Mouse (Mus musculus): ENCODE data around the gene Nup188. TPM values are rescaled to one million over a fixed set of nuclear protein-coding genes. Genes with fewer than 3 reads are reported as not detected.

Nup188 gene
- polyA plus RNA-seq, 1 experiment from 2014 or later, result 8.5 TPM

DNA sequence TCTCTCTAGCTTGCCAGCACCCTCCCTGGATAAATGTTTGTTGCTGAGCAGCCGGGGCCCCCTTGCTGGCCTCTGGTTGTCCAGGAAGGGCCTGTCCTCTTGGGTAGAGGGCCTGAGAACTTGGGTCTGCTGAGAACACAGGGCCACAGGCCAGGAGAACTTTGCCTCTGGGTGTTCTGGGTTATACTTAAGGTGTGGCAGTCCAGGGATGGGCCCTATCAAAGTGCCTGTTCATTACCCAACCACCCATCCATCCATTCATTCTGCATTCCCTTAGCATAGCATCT is 107.1 kb downstream of the Nup188 start:
- Histone ChIP-seq H3K27ac (replicated peaks) (peak overlapping the region; percentile 86), H3K4me2 (replicated peaks; ENCODE audit: low read depth) (peak overlapping the region; percentile 68), H3K4me3 (ENCODE audit: low read depth, low read length) (peak overlapping the region; percentile 87), H3K4me1 (replicated peaks; ENCODE audit: control insufficient read depth, insufficient read depth) (peaks cover 4% of the 10 kb centered on the region; the same call in 1 of the 2 replicates), H3K36me3 (ENCODE audit: control insufficient read depth, insufficient read depth, low read length) (peaks cover 5% of the 10 kb centered on the region; the same call in 1 of the 2 replicates), H3K27me3 (ENCODE audit: control insufficient read depth, insufficient read depth, low read length) (no peaks in the 10 kb centered on the region), H3K9me3 (ENCODE audit: control insufficient read depth, low read length) (no peaks in the 10 kb centered on the region), H3K9ac (ENCODE audit: low read length) (peak overlapping the region; percentile 75)
- ATAC-seq (ENCODE audit: low FRiP score, low TSS enrichment), result peak; percentile 18
- no peak for TF ChIP-seq EP300 (optimal IDR thresholded peaks at IDR 0.05)
- no peak for TF ChIP-seq CTCF (IDR thresholded peaks at IDR 0.05; ENCODE audit: low read depth)
- WGBS, result 31% methylated on average over 1 of the region's 1 CpGs
- peak; percentile 74 for DNase-seq (ENCODE audit: low spot score)

Small RNA genes lying within 50 kb of the gene (microRNA-seq; reads per million reads assigned to microRNA genes)
- not detected for gene Gm47292

Other genes starting within 250 kb of the Nup188 start
- 10.9 and 13.2 TPM in 2 replicates for gene Wdr34, start 237.5 kb upstream of the Nup188 start, polyA plus RNA-seq (2015; fragmentation: Nextera tagmentation; extraction: Ambion mirVana)
- 202 and 206 TPM in 2 replicates for gene Set, start 229.0 kb upstream of the Nup188 start, polyA plus RNA-seq (2015; fragmentation: Nextera tagmentation; extraction: Ambion mirVana)
- gene Pkn3, start 208.7 kb upstream of the Nup188 start, polyA plus RNA-seq (2015; fragmentation: Nextera tagmentation; extraction: Ambion mirVana), result 3.0 and 3.1 TPM in 2 replicates
- gene Zdhhc12, start 192.7 kb upstream of the Nup188 start, polyA plus RNA-seq (2015; fragmentation: Nextera tagmentation; extraction: Ambion mirVana), result 27.7 and 27.8 TPM in 2 replicates
- gene Zer1, start 161.8 kb upstream of the Nup188 start, polyA plus RNA-seq (2015; fragmentation: Nextera tagmentation; extraction: Ambion mirVana), result 2.9 and 3.1 TPM in 2 replicates
- 3.7 and 3.9 TPM in 2 replicates for gene Tbc1d13, start 152.7 kb upstream of the Nup188 start, polyA plus RNA-seq (2015; fragmentation: Nextera tagmentation; extraction: Ambion mirVana)
- gene Endog, start 114.9 kb upstream of the Nup188 start, polyA plus RNA-seq (2015; fragmentation: Nextera tagmentation; extraction: Ambion mirVana), result 35.3 and 41.2 TPM in 2 replicates
- 23.9 and 24.0 TPM in 2 replicates for gene Spout1, start 107.9 kb upstream of the Nup188 start, polyA plus RNA-seq (2015; fragmentation: Nextera tagmentation; extraction: Ambion mirVana)
- gene Kyat1, start 80.5 kb upstream of the Nup188 start, polyA plus RNA-seq (2015; fragmentation: Nextera tagmentation; extraction: Ambion mirVana), result 81.2 and 89.3 TPM in 2 replicates
- gene Lrrc8a, start 48.7 kb upstream of the Nup188 start, polyA plus RNA-seq (2015; fragmentation: Nextera tagmentation; extraction: Ambion mirVana), result 30.3 and 31.7 TPM in 2 replicates
- gene Gm28035, start 45.8 kb upstream of the Nup188 start, polyA plus RNA-seq (2015; fragmentation: Nextera tagmentation; extraction: Ambion mirVana), result 0.05 and 0.11 TPM in 2 replicates
- gene Phyhd1, start 20.2 kb upstream of the Nup188 start, polyA plus RNA-seq (2015; fragmentation: Nextera tagmentation; extraction: Ambion mirVana), result 5.8 and 7.1 TPM in 2 replicates
- not detected in 2 replicates for gene Gm28038, start 5.4 kb upstream of the Nup188 start, polyA plus RNA-seq (2015; fragmentation: Nextera tagmentation; extraction: Ambion mirVana)
- gene Dolk, start 63 bp upstream of the Nup188 start, polyA plus RNA-seq (2015; fragmentation: Nextera tagmentation; extraction: Ambion mirVana), result 21.1 and 21.9 TPM in 2 replicates
- gene Sh3glb2, start 72.9 kb downstream of the Nup188 start, polyA plus RNA-seq (2015; fragmentation: Nextera tagmentation; extraction: Ambion mirVana), result 84.9 and 102 TPM in 2 replicates
- 16.8 and 17.8 TPM in 2 replicates for gene Miga2, start 77.8 kb downstream of the Nup188 start, polyA plus RNA-seq (2015; fragmentation: Nextera tagmentation; extraction: Ambion mirVana)
- 29.8 and 32.9 TPM in 2 replicates for gene Dolpp1, start 105.9 kb downstream of the Nup188 start, polyA plus RNA-seq (2015; fragmentation: Nextera tagmentation; extraction: Ambion mirVana)
- gene Crat, start 129.4 kb downstream of the Nup188 start, polyA plus RNA-seq (2015; fragmentation: Nextera tagmentation; extraction: Ambion mirVana), result 22.0 and 25.9 TPM in 2 replicates
- gene Ptpa, start 129.6 kb downstream of the Nup188 start, polyA plus RNA-seq (2015; fragmentation: Nextera tagmentation; extraction: Ambion mirVana), result 76.6 and 79.6 TPM in 2 replicates
- gene Ier5l, start 187.8 kb downstream of the Nup188 start, polyA plus RNA-seq (2015; fragmentation: Nextera tagmentation; extraction: Ambion mirVana), result 1.8 and 4.4 TPM in 2 replicates

All from stomach, postnatal 0 days (tissue).